Mouse (Mus musculus): ENCODE measurements around the gene Shank3. TPM values are rescaled to one million over a fixed set of nuclear protein-coding genes. Genes with fewer than 3 reads are reported as not detected.
A peak's percentile ranks its signal among the peaks of the same experiment; 100 is the strongest.

The Shank3 gene
- not detected for polyA plus RNA-seq (2017; shearing (Covaris generic))

- ATAC-seq = no peak
Measured at GRCm38 (mm10) chr15:89498961-89499688, at the start of gene Shank3. TSS of gene Shank3 (plus strand) at chr15:89499623.

DNA sequence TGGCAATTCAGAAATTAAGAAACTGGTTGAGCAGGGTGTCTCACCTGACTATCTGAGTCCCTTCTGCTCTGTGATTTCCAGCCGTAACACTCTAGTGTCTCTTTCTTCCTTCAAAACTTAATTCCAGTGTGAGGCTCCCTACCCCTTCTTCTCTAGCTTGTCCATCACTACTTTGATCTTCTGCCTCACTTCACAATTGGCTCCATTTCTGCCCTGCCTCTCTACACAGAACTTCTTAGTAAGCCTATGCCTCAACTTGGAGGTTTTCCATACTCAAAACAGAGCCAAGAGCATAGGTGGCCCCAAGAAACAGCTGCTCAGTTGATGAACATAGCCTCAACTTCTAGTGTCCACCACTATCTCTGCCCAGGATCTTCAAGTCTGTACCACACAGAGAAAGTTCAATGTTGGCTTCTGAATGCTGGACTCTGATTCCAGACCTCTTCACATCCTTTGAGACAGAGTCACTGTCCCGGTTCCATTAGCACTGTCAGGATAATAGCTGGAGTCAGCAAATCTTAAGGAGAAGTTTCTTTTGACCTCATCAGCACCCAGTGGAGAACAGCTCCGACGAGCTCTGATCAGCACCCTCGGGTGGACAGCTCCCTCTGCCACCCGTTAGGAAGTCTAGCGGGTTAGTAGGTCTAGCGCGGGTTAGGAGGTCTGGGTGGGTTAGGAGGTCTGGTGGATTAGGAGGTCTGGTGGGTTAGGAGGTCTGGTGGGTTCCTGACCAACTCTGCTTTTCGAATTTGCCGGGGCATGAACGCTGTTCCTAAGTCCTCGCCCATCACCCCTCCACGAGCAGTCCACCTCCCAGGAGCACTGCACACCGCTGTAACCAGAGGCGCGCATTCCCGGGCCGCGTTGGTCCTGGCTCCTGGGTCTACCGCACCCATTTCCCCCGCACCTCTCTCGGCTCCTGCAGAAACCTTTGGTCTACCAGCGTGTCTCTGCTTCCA, 46.2 kb upstream of the Shank3 start:
- no peak for ATAC-seq

DNA sequence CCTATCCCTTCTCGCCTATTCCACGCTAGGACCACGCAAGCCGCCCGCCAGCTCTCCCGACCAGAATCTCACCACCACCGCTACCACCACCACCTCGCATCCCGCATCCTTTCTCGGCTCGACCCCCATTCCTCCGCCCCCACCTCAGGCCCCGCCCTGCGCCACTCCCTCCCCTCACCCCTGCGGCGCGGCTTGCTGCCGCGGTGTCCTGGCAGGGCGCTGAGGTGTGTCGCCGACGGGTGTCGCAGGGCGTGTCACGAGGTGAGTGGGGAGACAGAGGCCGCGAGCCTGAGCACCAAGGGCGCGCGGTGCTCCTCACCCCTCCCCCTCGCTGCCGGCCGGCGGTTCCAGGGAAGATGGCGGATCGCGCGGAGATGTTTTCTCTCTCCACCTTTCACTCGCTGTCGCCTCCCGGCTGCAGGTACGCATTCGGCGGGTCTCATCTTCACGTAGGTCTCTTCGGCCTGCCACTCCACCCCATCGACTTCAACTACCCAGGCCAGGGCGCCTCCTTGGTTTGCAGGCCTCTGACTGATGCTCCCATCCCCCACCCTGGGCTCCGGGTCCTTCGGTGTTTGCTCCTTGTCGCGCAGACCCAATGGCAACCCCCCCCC, 45.5 kb upstream of the Shank3 start, which contains the start of gene Mapk8ip2:
Mapk8ip2 (plus strand) TSS at position 49 of the 614 bp plus-strand sequence.
- ATAC-seq = no peak

DNA sequence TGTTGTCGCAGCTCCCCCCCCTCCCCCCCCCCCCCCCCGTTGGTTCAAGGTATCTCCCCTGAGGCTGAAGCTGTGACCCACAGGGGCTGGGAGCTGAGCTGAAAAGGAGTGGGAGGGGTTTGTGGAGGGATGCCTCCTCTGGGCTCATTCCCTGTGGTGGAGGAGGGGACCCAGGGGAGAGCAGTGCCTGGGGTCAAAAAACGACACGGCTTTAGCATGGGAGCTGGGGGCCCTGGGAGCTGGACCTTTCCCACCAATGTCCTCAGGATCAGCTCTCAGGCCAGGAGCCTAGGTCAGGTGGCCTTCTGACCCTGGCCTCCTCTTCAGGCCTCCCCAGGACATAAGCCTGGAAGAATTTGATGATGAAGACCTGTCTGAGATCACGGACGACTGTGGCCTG, 44.6 kb upstream of the Shank3 start:
- ATAC-seq = no peak

GRCm38 (mm10) chr15:89455642-89456041, 43.8 kb upstream of the Shank3 start:
- ATAC-seq = no peak

GRCm38 (mm10) chr15:89458942-89459341, 40.5 kb upstream of the Shank3 start:
- no peak for ATAC-seq

DNA sequence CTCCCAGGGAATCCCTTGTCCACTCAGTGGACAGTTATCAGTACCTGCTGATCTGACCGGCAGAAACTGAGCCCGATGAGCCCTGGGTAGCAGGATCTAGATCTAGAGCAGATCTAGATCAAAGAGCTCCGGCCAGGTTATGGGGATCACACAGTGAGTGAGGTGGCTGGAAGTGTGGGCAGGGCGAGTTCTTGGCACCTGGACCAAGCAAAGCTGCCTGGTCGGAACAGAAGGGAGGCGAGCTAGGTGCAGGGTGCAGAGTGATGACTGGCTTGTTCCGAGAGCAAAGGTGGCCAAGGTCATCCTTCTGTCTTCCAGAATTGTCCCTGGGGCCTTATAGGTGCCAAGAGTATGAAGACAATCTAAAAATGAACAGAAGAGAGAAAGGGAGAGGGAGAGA, 39.6 kb upstream of the Shank3 start:
- no peak for ATAC-seq

DNA sequence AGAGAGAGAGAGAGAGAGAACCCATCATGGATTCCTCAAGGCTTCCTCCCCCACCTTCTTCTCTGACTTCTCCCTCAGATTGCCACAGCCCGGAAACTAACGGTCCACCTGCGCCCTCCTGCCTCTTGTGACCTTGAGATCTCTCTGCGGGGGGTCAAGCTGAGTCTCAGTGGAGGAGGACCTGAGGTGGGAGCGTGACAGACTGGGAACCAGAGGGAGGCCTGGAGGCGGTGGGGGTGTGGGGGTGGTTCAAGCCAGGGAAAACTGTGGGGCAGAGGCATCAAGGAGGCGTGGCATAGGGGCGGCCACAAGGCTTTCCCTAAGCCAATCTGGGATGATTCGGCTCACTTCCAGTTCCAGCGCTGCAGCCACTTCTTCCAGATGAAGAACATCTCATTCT, 39.1 kb upstream of the Shank3 start:
- ATAC-seq = no peak

GRCm38 (mm10) chr15:89461321-89461720, 38.1 kb upstream of the Shank3 start:
- no peak for ATAC-seq

GRCm38 (mm10) chr15:89462176-89462575, 37.2 kb upstream of the Shank3 start:
- ATAC-seq = no peak

GRCm38 (mm10) chr15:89463334-89464235, 35.8 kb upstream of the Shank3 start:
- no peak for ATAC-seq

GRCm38 (mm10) chr15:89465052-89465451, 34.4 kb upstream of the Shank3 start:
- ATAC-seq = no peak

GRCm38 (mm10) chr15:89468577-89468976, 30.8 kb upstream of the Shank3 start:
- ATAC-seq = peak; percentile 46

GRCm38 (mm10) chr15:89471476-89471875, 27.9 kb upstream of the Shank3 start:
- ATAC-seq = no peak

DNA sequence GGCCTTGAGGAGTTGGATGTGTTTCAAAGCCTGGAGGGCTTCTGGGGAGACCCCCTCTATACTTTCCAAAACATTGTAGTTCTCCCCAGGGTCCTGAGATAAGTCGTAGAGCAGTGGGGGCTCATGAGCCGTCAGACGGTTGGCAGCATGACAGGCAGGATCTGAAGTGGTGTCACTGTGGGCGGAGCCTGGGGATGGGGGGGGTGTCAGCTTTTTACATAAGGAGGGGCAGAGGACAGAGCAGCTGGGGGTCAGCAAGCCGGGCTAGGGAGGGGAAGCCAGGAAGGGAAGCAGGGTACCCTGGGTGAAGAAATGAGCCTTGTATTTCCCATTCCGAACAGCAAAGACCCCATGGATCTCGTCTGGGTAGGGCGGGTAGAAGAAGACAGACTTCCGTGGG, 26.1 kb upstream of the Shank3 start:
- ATAC-seq = no peak

DNA sequence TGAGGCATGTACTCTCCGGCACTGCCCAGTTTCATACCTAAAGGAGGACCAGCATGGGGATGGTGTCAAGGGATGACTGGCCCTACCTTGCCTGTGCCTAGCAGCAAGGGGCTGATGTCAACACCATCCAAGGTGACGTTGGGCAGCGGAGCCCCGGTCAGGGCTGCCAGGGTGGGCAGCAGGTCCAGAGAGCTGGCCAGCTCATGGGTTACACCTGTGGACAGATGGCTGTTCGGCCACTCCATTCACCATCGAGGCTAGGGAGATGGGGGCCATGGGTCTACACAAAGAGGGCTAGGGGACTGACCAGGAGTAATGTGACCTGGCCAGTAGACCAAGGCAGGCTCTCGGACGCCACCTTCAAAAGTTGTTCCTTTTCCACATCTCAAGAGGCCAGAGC, 25.5 kb upstream of the Shank3 start:
- ATAC-seq = no peak

DNA sequence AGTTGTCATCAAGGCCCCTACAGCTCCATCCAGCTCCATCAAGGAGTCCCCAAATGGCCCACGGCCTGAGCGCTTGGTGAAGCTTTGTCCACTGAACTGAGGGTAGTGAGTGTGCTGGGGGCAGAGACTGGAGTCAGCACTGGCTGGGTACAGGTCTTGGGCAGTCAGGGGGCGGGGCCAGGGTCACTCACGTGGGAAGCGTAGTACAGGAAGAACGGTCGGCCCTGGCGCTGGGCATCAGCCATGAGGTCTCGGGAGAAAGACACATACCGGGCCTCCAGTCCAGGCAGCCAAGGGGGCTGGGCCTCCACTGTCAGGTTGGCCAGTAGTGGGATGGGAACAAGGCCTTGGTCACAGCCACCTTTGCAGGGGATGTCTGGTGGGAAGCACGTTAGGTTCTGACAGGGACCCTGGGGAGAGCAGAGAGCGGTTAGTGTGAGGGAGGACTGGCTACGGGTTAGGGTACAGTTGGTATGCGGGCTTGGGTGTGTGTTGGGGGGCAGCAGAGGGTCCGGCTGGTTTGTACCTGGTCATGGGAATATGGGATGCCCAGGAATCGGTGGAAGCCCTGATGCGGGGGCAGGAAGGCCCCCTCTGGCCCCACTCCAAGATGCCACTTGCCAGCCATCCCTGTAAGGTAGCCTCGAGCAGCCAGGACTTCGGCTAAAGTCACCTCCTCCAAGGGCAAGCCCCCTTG, 24.7 kb upstream of the Shank3 start:
- no peak for ATAC-seq

DNA sequence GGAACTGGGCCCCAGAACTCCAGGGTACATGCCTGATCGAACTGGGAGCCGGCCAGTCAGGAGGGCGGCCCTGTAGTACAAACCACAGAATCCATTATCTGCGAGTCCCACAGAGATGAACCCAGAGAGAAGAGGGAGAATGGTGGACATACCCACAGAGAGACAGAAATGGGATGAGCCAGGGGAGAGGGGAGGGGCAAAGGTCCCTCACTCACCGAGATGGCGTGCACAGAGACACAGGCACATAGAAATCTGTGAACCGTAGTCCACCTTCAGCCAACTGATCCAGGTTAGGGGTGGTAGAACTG, 24.2 kb upstream of the Shank3 start:
- no peak for ATAC-seq

DNA sequence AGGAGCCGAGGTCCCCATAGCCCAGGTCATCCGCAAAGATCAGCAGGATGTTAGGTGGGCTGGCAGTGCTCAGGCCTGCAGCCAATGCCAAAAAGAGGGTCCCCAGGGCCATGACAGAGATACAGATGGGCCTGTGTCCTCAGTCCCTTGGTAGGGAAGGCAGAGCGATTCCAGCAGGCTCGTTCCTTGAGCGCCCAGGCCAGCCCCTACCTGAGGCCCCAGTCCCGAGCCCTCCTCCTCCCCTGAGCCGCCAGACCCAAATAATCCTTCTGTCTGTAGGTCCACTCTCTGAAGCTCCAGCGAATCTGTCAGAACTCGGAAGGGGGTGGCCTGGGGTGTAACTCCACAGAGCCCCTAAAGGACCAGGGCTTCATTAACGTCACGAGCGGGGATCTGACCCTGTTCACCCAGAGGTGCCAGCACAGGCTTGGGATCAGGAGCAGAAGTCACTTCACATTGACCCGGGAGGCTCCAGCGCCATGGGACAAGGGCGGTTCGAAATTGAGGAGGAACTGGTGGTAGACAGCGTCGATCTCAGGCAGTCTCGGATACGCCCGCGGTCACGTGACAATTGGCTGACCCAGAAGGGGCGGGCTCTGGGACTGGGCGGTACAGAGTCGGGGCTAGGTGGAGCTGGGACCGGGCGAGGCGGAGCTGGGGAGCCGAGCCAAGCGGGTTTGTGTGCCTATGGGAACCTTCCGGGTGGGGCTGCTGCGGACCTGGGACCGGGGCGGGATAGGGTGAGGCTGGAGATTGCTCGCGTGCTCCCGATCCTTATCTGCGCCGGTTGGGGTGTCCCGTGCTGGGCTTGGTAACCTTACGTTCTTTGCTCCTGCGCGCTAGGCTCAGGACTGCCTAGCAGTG, 23.6 kb upstream of the Shank3 start:
- ATAC-seq = peak; percentile 99

DNA sequence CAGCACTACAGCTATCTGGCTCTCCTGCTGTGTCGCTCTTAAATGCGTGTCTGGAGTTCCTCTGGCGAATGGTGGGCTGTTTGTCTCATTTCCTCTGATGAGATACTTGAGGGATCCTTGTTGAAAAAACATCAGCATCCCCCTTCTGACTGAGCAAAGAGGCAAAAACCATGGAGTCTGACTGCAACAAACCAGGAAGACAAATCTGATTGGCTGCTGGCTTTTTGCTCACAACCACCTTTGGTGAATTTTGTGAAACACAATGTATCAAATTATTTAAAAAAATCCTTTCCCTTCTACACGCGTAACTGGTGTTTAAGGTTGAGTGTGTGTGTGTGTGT, 23.0 kb upstream of the Shank3 start:
- peak; percentile 34 for ATAC-seq

- ATAC-seq = no peak
Measured at GRCm38 (mm10) chr15:89477091-89477491, 22.3 kb upstream of the Shank3 start, which contains the start of gene Arsa. TSS of gene Arsa (minus strand) at chr15:89477425.

Data from inflammation-experienced regulatory T-cells, adult 6 months (primary cell).